Mouse (Mus musculus) kidney, embryonic 14.5 days (tissue): ENCODE measurements around the gene Ift52. TPM values are rescaled to one million over a fixed set of nuclear protein-coding genes. Genes with fewer than 3 reads are reported as not detected.

ENCODE experiments used
- ATAC-seq: fragments of 200-750 bp; cut with Nextera tagmentation; 2 replicates; pipeline ENCODE4 v1.8.0; 2017; ENCODE audit warnings: moderate number of reproducible peaks, mild to moderate bottlenecking, moderate TSS enrichment, moderate library complexity; ENCODE audit not compliant: low FRiP score, low TSS enrichment
- H3K27ac ChIP-seq: fragments of 300-500 bp; sonication (generic); 2 replicates; pipeline ENCODE4 v1.5.1; 2014; ENCODE audit warnings: low read depth, mild to moderate bottlenecking, low read length, moderate library complexity, mixed read lengths
- H3K27me3 ChIP-seq: fragments of 300-500 bp; sonication (generic); 2 replicates; pipeline ENCODE4 v1.6.1; 2014; ENCODE audit warnings: mild to moderate bottlenecking, low read length; ENCODE audit not compliant: control insufficient read depth, insufficient read depth
- H3K36me3 ChIP-seq: fragments of 300-500 bp; sonication (generic); 2 replicates; pipeline ENCODE4 v1.6.1; 2014; ENCODE audit warnings: low read length, mixed read lengths; ENCODE audit not compliant: control insufficient read depth, insufficient read depth
- H3K4me1 ChIP-seq: fragments of 300-500 bp; sonication (generic); 2 replicates; pipeline ENCODE4 v1.6.1; 2014; ENCODE audit warnings: low read length, mixed read lengths; ENCODE audit not compliant: control insufficient read depth, insufficient read depth
- H3K4me2 ChIP-seq: fragments of 300-500 bp; sonication (generic); replicated peaks from 2 replicates; pipeline ENCODE4 v1.6.1; 2014; ENCODE audit warnings: low read depth, mild to moderate bottlenecking, low read length
- H3K4me3 ChIP-seq: fragments of 300-500 bp; sonication (generic); 2 replicates; pipeline ENCODE4 v1.5.1; 2014; ENCODE audit warnings: mild to moderate bottlenecking, low read length
- H3K9ac ChIP-seq: fragments of 300-500 bp; sonication (generic); 2 replicates; pipeline ENCODE4 v1.6.1; 2014; ENCODE audit warnings: low read depth, mild to moderate bottlenecking, low read length, moderate library complexity
- H3K9me3 ChIP-seq: fragments of 300-500 bp; sonication (generic); 2 replicates; pipeline ENCODE4 v1.6.1; 2016; ENCODE audit warnings: low read length; ENCODE audit not compliant: control insufficient read depth
- WGBS: fragments of 180-500 bp; shearing (Covaris S2); extraction: QIAGEN DNeasy Blood & Tissue Kit; methylation state at CpG from one replicate; pipeline ENCODE4 v1.1.7; 2014; 5-methylcytosine and 5-hydroxymethylcytosine counted together
- polyA plus RNA-seq: library from polyadenylated mRNA; unstranded; fragments of >200 nt; fragmentation: Nextera tagmentation; extraction: Ambion mirVana; gene quantifications from 2 replicates; pipeline ENCODE4 v1.2.1, GENCODE M21; 2014

The Ift52 gene
- polyA plus RNA-seq, 1 experiment from 2014 or later, result 56.0 TPM

GRCm38 (mm10) chr2:163060630-163061029 lies 43.5 kb downstream of the Ift52 start:
- no peaks in the 10 kb centered on the region for H3K9me3 ChIP-seq
- H3K27me3 ChIP-seq, result no peaks in the 10 kb centered on the region
- no peak for ATAC-seq
- H3K4me2 ChIP-seq, result no peak overlapping the region
- H3K36me3 ChIP-seq, result peaks cover 22% of the 10 kb centered on the region
- H3K9ac ChIP-seq, result no peak overlapping the region
- H3K27ac ChIP-seq, result no peak overlapping the region
- peaks cover 8% of the 10 kb centered on the region for H3K4me1 ChIP-seq
- H3K4me3 ChIP-seq, result no peak overlapping the region
- 86% methylated on average over 6 of the region's 6 CpGs for WGBS

DNA sequence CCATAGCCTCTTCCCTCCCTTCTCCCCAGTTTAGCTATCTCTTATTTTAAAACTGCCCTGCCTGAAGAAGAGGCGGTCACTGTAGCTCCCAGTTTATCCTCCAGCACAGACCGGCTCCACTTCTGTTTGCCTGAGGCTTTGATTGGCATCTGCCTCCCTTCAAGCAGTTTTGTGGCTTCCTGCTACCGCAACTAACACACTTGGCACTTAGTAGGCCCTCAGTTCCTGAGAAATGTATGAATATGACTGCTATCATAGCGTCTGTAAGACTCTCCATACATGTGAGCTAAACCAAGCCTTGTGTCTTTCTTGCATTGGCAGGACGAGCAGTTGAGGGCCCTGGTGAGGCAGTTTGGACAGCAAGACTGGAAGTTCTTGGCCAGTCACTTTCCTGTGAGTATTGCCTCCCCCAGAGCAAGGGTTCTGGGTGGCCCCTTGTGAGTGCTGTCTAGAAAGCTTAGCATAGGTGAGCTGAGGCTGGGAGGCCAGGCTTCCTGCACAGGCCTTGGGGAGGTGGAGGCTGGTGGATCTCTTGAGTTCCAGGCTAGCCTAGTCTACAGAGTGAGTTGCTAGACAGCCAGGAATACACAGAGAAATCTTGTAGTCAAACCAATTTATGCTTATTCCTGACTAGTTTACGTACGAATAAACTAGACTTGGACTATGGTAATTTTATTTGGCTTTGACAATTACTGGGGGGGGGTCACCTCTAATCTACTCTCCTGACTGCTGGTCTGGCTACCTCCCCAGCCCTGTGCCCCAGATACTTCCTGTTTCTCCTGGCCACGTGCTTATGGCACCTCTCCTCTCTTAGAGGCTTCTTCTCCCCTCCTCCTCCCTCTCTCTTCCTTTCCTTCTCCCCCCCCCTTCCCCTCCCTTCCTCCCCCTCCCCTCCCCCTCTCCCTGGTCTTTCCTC lies 44.3 kb downstream of the Ift52 start:
- H3K4me1 ChIP-seq, result no peaks in the 10 kb centered on the region
- no peaks in the 10 kb centered on the region for H3K9me3 ChIP-seq
- 78% methylated on average over 8 of the region's 8 CpGs for WGBS
- H3K9ac ChIP-seq, result no peak overlapping the region
- peaks cover 22% of the 10 kb centered on the region for H3K36me3 ChIP-seq
- no peak for ATAC-seq
- H3K4me2 ChIP-seq, result no peak overlapping the region
- no peak overlapping the region for H3K27ac ChIP-seq
- no peaks in the 10 kb centered on the region for H3K27me3 ChIP-seq
- H3K4me3 ChIP-seq, result no peak overlapping the region

GRCm38 (mm10) chr2:163062119-163062508 lies 45.0 kb downstream of the Ift52 start:
- H3K36me3 ChIP-seq, result peaks cover 22% of the 10 kb centered on the region
- no peak overlapping the region for H3K27ac ChIP-seq
- ATAC-seq, result no peak

DNA sequence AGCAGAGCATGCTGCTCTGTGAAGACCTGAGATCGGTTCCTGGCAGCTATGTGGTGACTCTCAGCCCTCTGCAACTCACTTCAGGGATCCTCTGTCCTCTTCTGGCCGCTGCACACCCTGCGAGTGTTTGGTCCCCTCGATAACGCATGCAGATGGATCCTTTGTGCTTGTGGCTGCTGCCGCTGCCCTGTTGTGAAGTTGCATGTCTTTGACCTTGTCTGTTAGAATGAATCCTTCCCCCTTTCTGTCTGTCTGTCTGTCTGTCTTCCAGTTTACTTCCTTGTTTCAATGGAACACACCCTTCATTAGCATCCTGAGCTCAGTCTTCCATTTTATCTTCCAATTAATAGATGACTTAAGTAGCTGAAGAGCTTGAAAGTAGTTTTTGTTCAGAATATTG lies 49.2 kb downstream of the Ift52 start:
- Histone ChIP-seq H3K36me3 (peaks cover 38% of the 10 kb centered on the region; the same call in 1 of the 2 replicates), H3K4me3 (no peak overlapping the region), H3K9me3 (no peaks in the 10 kb centered on the region), H3K4me2 (no peak overlapping the region), H3K9ac (no peak overlapping the region), H3K27me3 (no peaks in the 10 kb centered on the region), H3K4me1 (no peaks in the 10 kb centered on the region), H3K27ac (no peak overlapping the region)
- 91% methylated on average over 6 of the region's 6 CpGs for WGBS
- no peak for ATAC-seq

More at GRCm38 (mm10) chr2:163062119-163062508, 45.0 kb downstream of the Ift52 start:
- 67% methylated on average over 6 of the region's 6 CpGs for WGBS
- no peaks in the 10 kb centered on the region for H3K27me3 ChIP-seq
- no peak overlapping the region for H3K4me3 ChIP-seq
- no peaks in the 10 kb centered on the region for H3K4me1 ChIP-seq
- H3K4me2 ChIP-seq, result no peak overlapping the region
- no peaks in the 10 kb centered on the region for H3K9me3 ChIP-seq
- H3K9ac ChIP-seq, result no peak overlapping the region

GRCm38 (mm10) chr2:163067233-163067632 lies 50.1 kb downstream of the Ift52 start:
- H3K36me3 ChIP-seq, result peaks cover 38% of the 10 kb centered on the region; the same call in 1 of the 2 replicates

DNA sequence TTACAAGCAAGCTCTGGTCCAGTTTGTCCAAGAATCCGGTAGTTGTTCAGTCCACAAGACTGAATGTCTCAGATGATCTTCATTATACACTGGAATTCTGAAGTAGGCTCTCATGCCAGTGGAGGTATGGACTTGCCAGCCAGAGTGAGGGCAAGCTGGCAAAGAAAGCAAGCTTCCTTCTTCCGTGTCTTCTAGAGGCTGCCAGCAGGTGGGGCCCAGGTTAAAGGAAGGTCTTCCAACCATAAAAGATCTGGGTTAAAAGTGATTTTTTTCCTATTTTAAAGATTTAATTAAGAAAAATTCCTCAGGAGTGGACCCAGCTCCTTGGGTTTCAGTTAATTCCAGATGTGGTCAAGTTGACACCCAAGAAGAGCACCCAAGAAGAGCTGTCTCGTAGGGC lies 53.1 kb downstream of the Ift52 start:
- Histone ChIP-seq H3K9me3 (no peaks in the 10 kb centered on the region), H3K4me3 (no peak overlapping the region), H3K9ac (no peak overlapping the region), H3K27me3 (no peaks in the 10 kb centered on the region), H3K27ac (no peak overlapping the region), H3K4me2 (no peak overlapping the region), H3K36me3 (peaks cover 45% of the 10 kb centered on the region), H3K4me1 (no peaks in the 10 kb centered on the region)
- 84% methylated on average over 3 of the region's 3 CpGs for WGBS
- no peak for ATAC-seq

More at GRCm38 (mm10) chr2:163067233-163067632, 50.1 kb downstream of the Ift52 start:
- Histone ChIP-seq H3K9me3 (no peaks in the 10 kb centered on the region), H3K9ac (no peak overlapping the region), H3K4me3 (no peak overlapping the region), H3K4me2 (no peak overlapping the region), H3K27ac (no peak overlapping the region), H3K27me3 (no peaks in the 10 kb centered on the region), H3K4me1 (no peaks in the 10 kb centered on the region)
- 94% methylated on average over 1 of the region's 1 CpGs for WGBS
- ATAC-seq, result no peak

GRCm38 (mm10) chr2:163071590-163071989 lies 54.4 kb downstream of the Ift52 start:
- Histone ChIP-seq H3K4me3 (no peak overlapping the region), H3K36me3 (peaks cover 48% of the 10 kb centered on the region), H3K27me3 (no peaks in the 10 kb centered on the region), H3K9me3 (no peaks in the 10 kb centered on the region), H3K9ac (no peak overlapping the region), H3K27ac (no peak overlapping the region), H3K4me1 (no peaks in the 10 kb centered on the region), H3K4me2 (no peak overlapping the region)
- WGBS, result 75% methylated on average over 3 of the region's 3 CpGs
- no peak for ATAC-seq

DNA sequence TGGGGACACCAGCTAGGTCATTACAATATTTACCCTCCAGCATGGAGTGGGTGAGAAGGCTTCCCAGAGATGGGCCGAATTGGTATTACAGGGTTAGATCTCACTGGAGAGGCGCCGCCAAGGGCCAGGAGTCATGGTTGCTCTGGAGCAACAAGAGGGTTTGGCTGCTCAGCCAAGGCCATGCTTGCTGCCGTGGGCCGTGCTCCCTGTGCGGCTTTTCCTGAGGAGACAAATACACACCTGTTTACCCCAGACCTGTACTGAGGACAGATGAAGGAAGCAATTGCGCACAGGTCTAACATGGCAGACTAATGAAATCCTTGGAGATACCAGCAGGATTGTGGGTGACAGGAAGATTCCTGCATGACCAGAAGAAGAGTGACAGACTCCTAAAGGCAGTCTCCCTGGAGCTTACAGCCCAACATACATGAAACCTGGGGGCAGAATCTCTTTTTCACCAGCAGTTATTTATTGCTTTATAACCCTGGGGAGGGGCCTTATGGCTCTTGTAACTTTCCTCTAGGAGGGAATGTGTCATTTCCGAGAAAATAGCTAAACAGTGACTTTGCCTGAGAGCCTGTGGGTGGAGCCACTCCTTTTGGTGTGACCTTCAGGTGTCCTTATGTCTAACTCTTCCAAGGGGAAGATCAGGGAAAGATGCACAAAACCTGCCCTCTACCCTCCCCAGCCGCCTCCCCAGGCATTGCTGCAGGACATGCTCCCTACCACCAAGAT lies 56.0 kb downstream of the Ift52 start:
- no peak overlapping the region for H3K4me2 ChIP-seq
- H3K36me3 ChIP-seq, result peaks cover 52% of the 10 kb centered on the region
- no peaks in the 10 kb centered on the region for H3K9me3 ChIP-seq
- no peak overlapping the region for H3K9ac ChIP-seq
- no peaks in the 10 kb centered on the region for H3K4me1 ChIP-seq
- no peaks in the 10 kb centered on the region for H3K27me3 ChIP-seq
- H3K27ac ChIP-seq, result no peak overlapping the region
- no peak overlapping the region for H3K4me3 ChIP-seq
- ATAC-seq, result no peak
- 85% methylated on average over 9 of the region's 9 CpGs for WGBS

- no peak overlapping the region for H3K4me2 ChIP-seq
- peaks cover 44% of the 10 kb centered on the region for H3K36me3 ChIP-seq
- no peak overlapping the region for H3K4me3 ChIP-seq
- H3K27me3 ChIP-seq, result no peaks in the 10 kb centered on the region
- no peak for ATAC-seq
- no peak overlapping the region for H3K9ac ChIP-seq
- H3K27ac ChIP-seq, result no peak overlapping the region
- WGBS, result 80% methylated on average over 7 of the region's 7 CpGs
- no peaks in the 10 kb centered on the region for H3K4me1 ChIP-seq
- no peaks in the 10 kb centered on the region for H3K9me3 ChIP-seq
Observed at GRCm38 (mm10) chr2:163074006-163074405, 56.9 kb downstream of the Ift52 start.
